Mouse (Mus musculus): ENCODE measurements around the gene Icam4.

GRCm38 (mm10) chr9:21041308-21041707, 12.1 kb downstream of the Icam4 start:
- no peak for TF ChIP-seq CTCF (IDR thresholded peaks at IDR 0.05; ENCODE audit: insufficient read depth, low read depth, low read length)
- no peak for TF ChIP-seq POLR2A (IDR thresholded peaks at IDR 0.05; ENCODE audit: insufficient read depth, low read depth, low read length)
